Mouse (Mus musculus) ES-Bruce4 (cell line): ENCODE data around the gene Kcnn3.

Source experiments
- CTCF ChIP-seq: IDR thresholded peaks from one replicate; pipeline ENCODE4 v1.8.1; 2011; ENCODE audit warnings: low read depth, low read length
- EP300 ChIP-seq: IDR thresholded peaks from 2 replicates; pipeline ENCODE4 v1.6.1; 2011; ENCODE audit warnings: low read depth, low read length; ENCODE audit not compliant: insufficient read depth
- POLR2A ChIP-seq: IDR thresholded peaks from one replicate; pipeline ENCODE4 v1.8.1; 2011; ENCODE audit warnings: low read length; ENCODE audit not compliant: insufficient read depth

DNA sequence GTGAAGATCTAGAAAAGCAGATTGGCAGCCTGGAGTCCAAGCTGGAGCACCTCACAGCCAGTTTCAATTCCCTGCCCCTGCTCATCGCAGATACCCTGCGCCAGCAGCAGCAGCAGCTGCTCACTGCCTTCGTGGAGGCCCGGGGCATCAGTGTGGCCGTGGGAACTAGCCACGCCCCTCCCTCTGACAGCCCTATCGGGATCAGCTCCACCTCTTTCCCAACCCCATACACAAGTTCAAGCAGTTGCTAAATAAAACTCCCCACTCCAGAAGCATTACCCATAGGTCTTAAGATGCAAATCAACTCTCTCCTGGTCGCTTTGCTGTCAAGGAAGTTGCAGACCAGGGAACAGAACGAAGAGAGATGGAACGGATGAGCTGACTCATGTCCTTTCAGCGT, 147.2 kb downstream of the Kcnn3 start:
- TF ChIP-seq POLR2A (no peak), CTCF (no peak), EP300 (no peak)
